Mouse (Mus musculus): ENCODE data around the gene Snca.

DNA sequence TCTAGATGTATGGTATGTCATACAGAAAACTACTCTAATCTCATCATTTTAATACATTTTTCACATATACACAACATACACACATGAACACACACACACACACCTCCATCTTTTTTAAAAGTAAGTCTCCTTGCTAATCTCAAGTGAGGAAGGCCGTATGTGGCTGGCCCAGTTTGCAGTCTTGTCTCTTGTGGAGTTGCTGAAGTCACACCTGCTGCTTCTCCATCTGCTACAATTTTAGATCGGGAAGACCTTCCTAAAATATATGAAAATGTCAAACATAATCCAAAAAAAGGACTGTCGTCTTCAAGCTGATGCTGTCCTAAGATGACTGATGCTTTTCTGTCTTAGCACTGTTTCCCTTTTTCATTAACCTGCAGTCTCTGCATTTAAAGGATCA, 112.1 kb downstream of the Snca start:
- TF ChIP-seq TAL1 (IDR thresholded peaks at IDR 0.05; ENCODE audit: low read length): no peak
- no peak for TF ChIP-seq GATA1 (IDR thresholded peaks at IDR 0.05; ENCODE audit: low read length)
